Mouse (Mus musculus) MEL (cell line): ENCODE data around the gene Muc13.

Source experiments
- CTCF ChIP-seq, 3 experiments: IDR thresholded peaks in 2 of 3; conservative IDR thresholded peaks in 1 of 3; 2 replicates each; pipeline ENCODE4 v1.5.1; 2011 to 2012; ENCODE audit warnings: low read length in 3 of 3, low read depth in 2 of 3, mild to moderate bottlenecking in 2 of 3, improper control_type of control experiment in 1 of 3, inconsistent platforms in 1 of 3, mixed read lengths in 1 of 3, moderate library complexity in 1 of 3; ENCODE audit not compliant: control insufficient read depth in 1 of 3, insufficient read depth in 1 of 3, poor library complexity in 1 of 3, severe bottlenecking in 1 of 3
- EP300 ChIP-seq, 2 experiments: IDR thresholded peaks; 2 replicates each; pipeline ENCODE4 v1.6.1; 2011; ENCODE audit warnings: improper control_type of control experiment in 2 of 2, low read length in 2 of 2, low read depth in 1 of 2, mild to moderate bottlenecking in 1 of 2
- MEF2A ChIP-seq: IDR thresholded peaks from 2 replicates; pipeline ENCODE4 v1.6.1; 2014; ENCODE audit warnings: low read depth, mild to moderate bottlenecking, inconsistent platforms, low read length, improper control_type of control experiment; ENCODE audit not compliant: poor library complexity, insufficient replicate concordance, severe bottlenecking; ENCODE audit errors: extremely low read depth
- MYB ChIP-seq: IDR thresholded peaks from 2 replicates; pipeline ENCODE4 v1.6.1; 2011; ENCODE audit warnings: mild to moderate bottlenecking, low read depth, low read length, improper control_type of control experiment
- POLR2A ChIP-seq, 2 experiments: IDR thresholded peaks; 2 replicates each; pipeline ENCODE4 v1.6.1; 2011 to 2012; ENCODE audit warnings: low read length in 2 of 2, mild to moderate bottlenecking in 2 of 2, control low read depth in 1 of 2, improper control_type of control experiment in 1 of 2, low read depth in 1 of 2, moderate library complexity in 1 of 2; ENCODE audit not compliant: control insufficient read depth in 1 of 2, insufficient read depth in 1 of 2, poor library complexity in 1 of 2
- POLR2AphosphoS2 ChIP-seq: IDR thresholded peaks from 2 replicates; pipeline ENCODE4 v1.6.1; 2011; ENCODE audit warnings: low read length, improper control_type of control experiment
- TAL1 ChIP-seq: IDR thresholded peaks from 2 replicates; pipeline ENCODE4 v1.6.1; 2012; ENCODE audit warnings: mild to moderate bottlenecking, inconsistent platforms, low read length, moderate library complexity, mixed read lengths
- ZNF384 ChIP-seq: IDR thresholded peaks from 2 replicates; pipeline ENCODE4 v1.6.1; 2012; ENCODE audit warnings: low read depth, mild to moderate bottlenecking, inconsistent platforms, low read length, improper control_type of control experiment

DNA sequence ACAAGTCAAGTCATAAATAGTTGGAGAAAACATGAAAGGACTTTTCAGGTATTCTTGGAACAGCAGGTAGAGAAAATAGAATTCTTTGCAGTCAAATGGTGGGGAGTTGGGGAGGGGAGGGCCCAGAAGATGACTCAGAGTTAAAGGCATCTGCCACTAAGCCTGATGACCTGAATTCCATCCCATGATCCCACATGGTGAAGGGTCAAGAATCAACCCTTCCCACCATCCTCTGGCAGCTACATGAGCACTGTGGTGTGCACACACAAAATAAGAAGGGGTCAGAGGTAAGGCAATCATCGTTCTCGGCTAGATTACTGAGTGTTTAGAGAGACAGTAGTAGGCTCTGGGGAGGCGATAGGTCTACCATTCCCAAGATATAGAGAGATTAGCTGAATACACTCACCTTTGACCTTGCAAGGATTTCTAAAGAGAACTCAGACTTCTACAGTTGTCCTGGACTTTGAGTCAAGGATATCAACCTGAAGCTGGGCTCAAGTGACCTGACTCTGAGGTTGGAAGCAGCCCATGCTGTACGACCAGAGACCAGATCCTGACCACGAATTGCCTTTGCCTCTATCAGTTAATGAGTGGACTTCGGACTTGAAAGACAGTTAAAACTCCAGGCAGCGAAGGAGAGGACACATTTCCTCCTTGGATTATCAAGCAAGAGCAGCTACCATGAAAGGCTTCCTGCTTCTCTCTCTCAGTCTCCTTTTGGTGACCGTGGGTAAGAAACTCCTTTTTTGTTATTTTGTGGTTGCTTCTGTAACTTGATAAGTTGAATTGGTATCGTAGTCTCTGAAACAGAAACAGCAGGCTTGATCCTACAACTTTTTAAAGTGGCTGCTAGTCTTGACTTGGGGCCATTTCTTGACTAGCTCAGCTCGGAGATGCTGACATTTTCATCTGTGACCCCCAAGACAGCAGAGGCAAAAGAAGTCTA is at the start of gene Muc13:
- TF ChIP-seq CTCF (IDR thresholded peaks at IDR 0.05 in 2 of 3, conservative IDR thresholded peaks at IDR 0.05 in 1 of 3; ENCODE audit: control insufficient read depth in 1 of 3, insufficient read depth in 1 of 3, low read depth in 2 of 3, low read length in 3 of 3, poor library complexity in 1 of 3, severe bottlenecking in 1 of 3), result no peak
- peak; percentile 84 for TF ChIP-seq TAL1
- TF ChIP-seq POLR2A (IDR thresholded peaks at IDR 0.05; ENCODE audit: control insufficient read depth in 1 of 2, insufficient read depth in 1 of 2, low read depth in 1 of 2, low read length in 2 of 2, poor library complexity in 1 of 2), result peak in 1 of 2 experiments; percentile 74; a peak in 2 of 4 replicates
- peak; percentile 60 for TF ChIP-seq MYB
- no peak for TF ChIP-seq POLR2AphosphoS2
- TF ChIP-seq EP300 (IDR thresholded peaks at IDR 0.05; ENCODE audit: low read depth in 1 of 2, low read length in 2 of 2), result peak; percentile 86 to 90
- TF ChIP-seq ZNF384, result no peak
- TF ChIP-seq MEF2A, result no peak
